Mouse (Mus musculus): Measurements from ENCODE around the gene Zfp2. TPM values are rescaled to one million over a fixed set of nuclear protein-coding genes. Genes with fewer than 3 reads are reported as not detected.

Gene Zfp2
- polyA plus RNA-seq, 1 experiment from 2014 or later = 17.4 TPM

Other genes starting within 250 kb of the Zfp2 start
- gene Zfp354c, start 88.4 kb downstream of the Zfp2 start, polyA plus RNA-seq (2014; fragmentation: Nextera tagmentation; extraction: Ambion mirVana) = 18.8 and 35.7 TPM in 2 replicates
- gene Zfp879, start 74.6 kb downstream of the Zfp2 start, polyA plus RNA-seq (2014; fragmentation: Nextera tagmentation; extraction: Ambion mirVana) = 0.31 and 0.76 TPM in 2 replicates
- not detected in 2 replicates for gene Grm6, start 65.5 kb downstream of the Zfp2 start, polyA plus RNA-seq (2014; fragmentation: Nextera tagmentation; extraction: Ambion mirVana)
- 8.3 and 9.5 TPM in 2 replicates for gene Zfp454, start 28.5 kb downstream of the Zfp2 start, polyA plus RNA-seq (2014; fragmentation: Nextera tagmentation; extraction: Ambion mirVana)
- 1.2 and 1.7 TPM in 2 replicates for gene Zfp354b, start 15.5 kb upstream of the Zfp2 start, polyA plus RNA-seq (2014; fragmentation: Nextera tagmentation; extraction: Ambion mirVana)
- gene 4933414I15Rik, start 27.6 kb upstream of the Zfp2 start, polyA plus RNA-seq (2014; fragmentation: Nextera tagmentation; extraction: Ambion mirVana) = not detected in 2 replicates
- not detected in 2 replicates for gene Prop1, start 37.6 kb upstream of the Zfp2 start, polyA plus RNA-seq (2014; fragmentation: Nextera tagmentation; extraction: Ambion mirVana)
- not detected in 2 replicates for gene Olfr1378, start 50.4 kb upstream of the Zfp2 start, polyA plus RNA-seq (2014; fragmentation: Nextera tagmentation; extraction: Ambion mirVana)
- gene Olfr1377, start 65.8 kb upstream of the Zfp2 start, polyA plus RNA-seq (2014; fragmentation: Nextera tagmentation; extraction: Ambion mirVana) = not detected in 2 replicates
- gene Olfr51, start 87.4 kb upstream of the Zfp2 start, polyA plus RNA-seq (2014; fragmentation: Nextera tagmentation; extraction: Ambion mirVana) = not detected in 2 replicates
- gene Olfr54, start 98.1 kb upstream of the Zfp2 start, polyA plus RNA-seq (2014; fragmentation: Nextera tagmentation; extraction: Ambion mirVana) = not detected in 2 replicates
- not detected in 2 replicates for gene Olfr1375, start 131.9 kb upstream of the Zfp2 start, polyA plus RNA-seq (2014; fragmentation: Nextera tagmentation; extraction: Ambion mirVana)
- gene Zfp354a, start 143.1 kb upstream of the Zfp2 start, polyA plus RNA-seq (2014; fragmentation: Nextera tagmentation; extraction: Ambion mirVana) = 7.5 and 11.7 TPM in 2 replicates